Mouse (Mus musculus) neural tube, embryonic 12.5 days (tissue): Measurements from ENCODE around the gene Mdga1. TPM values are rescaled to one million over a fixed set of nuclear protein-coding genes. Genes with fewer than 3 reads are reported as not detected.

Experiments used
- ATAC-seq: fragments of 200-750 bp; cut with Nextera tagmentation; 2 replicates; pipeline ENCODE4 v1.8.0; 2017; ENCODE audit warnings: low read depth, mild to moderate bottlenecking, moderate TSS enrichment, moderate library complexity; ENCODE audit not compliant: low FRiP score
- H3K27ac ChIP-seq: fragments of 300-500 bp; sonication (generic); 2 replicates; pipeline ENCODE4 v1.5.1; 2016
- H3K27me3 ChIP-seq: fragments of 300-500 bp; sonication (generic); replicated peaks from 2 replicates; pipeline ENCODE4 v1.6.1; 2016; ENCODE audit warnings: mild to moderate bottlenecking
- H3K36me3 ChIP-seq: fragments of 300-500 bp; sonication (generic); 2 replicates; pipeline ENCODE4 v1.6.1; 2016; ENCODE audit warnings: mild to moderate bottlenecking
- H3K4me1 ChIP-seq: fragments of 300-500 bp; sonication (generic); 2 replicates; pipeline ENCODE4 v1.6.1; 2016
- H3K4me2 ChIP-seq: fragments of 300-500 bp; sonication (generic); replicated peaks from 2 replicates; pipeline ENCODE4 v1.6.1; 2016; ENCODE audit warnings: mild to moderate bottlenecking
- H3K4me3 ChIP-seq: fragments of 300-500 bp; sonication (generic); 2 replicates; pipeline ENCODE4 v1.5.1; 2016
- H3K9ac ChIP-seq: fragments of 300-500 bp; sonication (generic); 2 replicates; pipeline ENCODE4 v1.6.1; 2016; ENCODE audit warnings: mild to moderate bottlenecking
- H3K9me3 ChIP-seq: fragments of 300-500 bp; sonication (generic); 2 replicates; pipeline ENCODE4 v1.6.1; 2016; ENCODE audit warnings: mild to moderate bottlenecking
- WGBS: fragments of 180-500 bp; shearing (Covaris S2); methylation state at CpG from one replicate; pipeline ENCODE4 v1.1.7; 2016; 5-methylcytosine and 5-hydroxymethylcytosine counted together
- polyA plus RNA-seq: library from polyadenylated mRNA; unstranded; fragments of >200 nt; fragmentation: Nextera tagmentation; extraction: Ambion mirVana; gene quantifications from 2 replicates; pipeline ENCODE4 v1.2.1, GENCODE M21; 2016

The Mdga1 gene
- polyA plus RNA-seq: 7.0 and 8.4 TPM in 2 replicates

- no peak within 1 kb of the TSS for H3K4me3 ChIP-seq
- ATAC-seq: no peak
- no peak within 1 kb of the TSS for H3K4me2 ChIP-seq
- no peak within 1 kb of the TSS for H3K27ac ChIP-seq
- WGBS: 74% methylated on average over 7 of the region's 7 CpGs
- H3K9ac ChIP-seq: no peak within 1 kb of the TSS
- H3K36me3 ChIP-seq: no peaks in the 10 kb centered on the region
- H3K9me3 ChIP-seq: no peaks in the 10 kb centered on the region
- no peaks in the 10 kb centered on the region for H3K27me3 ChIP-seq
- peaks cover 15% of the 10 kb centered on the region for H3K4me1 ChIP-seq
Measured at GRCm38 (mm10) chr17:29970037-29970555, at the start of gene Mdga1. Mdga1 (minus strand) TSS chr17:29970087.

- Histone ChIP-seq H3K36me3 (peaks cover 3% of the 10 kb centered on the region; the same call in 1 of the 2 replicates), H3K4me3 (no peak overlapping the region), H3K4me1 (peaks cover 7% of the 10 kb centered on the region; the same call in 1 of the 2 replicates), H3K27me3 (no peaks in the 10 kb centered on the region), H3K27ac (no peak overlapping the region), H3K9ac (no peak overlapping the region), H3K4me2 (no peak overlapping the region), H3K9me3 (no peaks in the 10 kb centered on the region)
- no peak for ATAC-seq
- WGBS: 89% methylated on average over 12 of the region's 12 CpGs
Measured at GRCm38 (mm10) chr17:30018927-30019610, 49.2 kb upstream of the Mdga1 start.

GRCm38 (mm10) chr17:30014660-30015059 lies 44.8 kb upstream of the Mdga1 start:
- Histone ChIP-seq H3K9ac (no peak overlapping the region), H3K4me2 (no peak overlapping the region), H3K9me3 (no peaks in the 10 kb centered on the region), H3K36me3 (peaks cover 4% of the 10 kb centered on the region; the same call in 1 of the 2 replicates), H3K4me3 (no peak overlapping the region), H3K27ac (no peak overlapping the region), H3K27me3 (no peaks in the 10 kb centered on the region), H3K4me1 (0 out of 2 replicates have a peak, but pooled peaks cover 3% of the 10 kb centered on the region)
- WGBS: 97% methylated on average over 4 of the region's 4 CpGs
- no peak for ATAC-seq

GRCm38 (mm10) chr17:30008392-30008791 lies 38.5 kb upstream of the Mdga1 start:
- Histone ChIP-seq H3K4me3 (no peak overlapping the region), H3K9ac (no peak overlapping the region), H3K4me2 (peak overlapping the region; percentile 77), H3K9me3 (no peaks in the 10 kb centered on the region), H3K27me3 (no peaks in the 10 kb centered on the region), H3K36me3 (no peaks in the 10 kb centered on the region), H3K4me1 (peaks cover 33% of the 10 kb centered on the region), H3K27ac (no peak overlapping the region)
- no peak for ATAC-seq

GRCm38 (mm10) chr17:30007883-30008282 lies 38.0 kb upstream of the Mdga1 start:
- ATAC-seq: no peak
- H3K27ac ChIP-seq: no peak overlapping the region
- peaks cover 36% of the 10 kb centered on the region for H3K4me1 ChIP-seq
- no peaks in the 10 kb centered on the region for H3K9me3 ChIP-seq
- no peak overlapping the region for H3K9ac ChIP-seq
- no peaks in the 10 kb centered on the region for H3K27me3 ChIP-seq
- H3K4me3 ChIP-seq: peak overlapping the region; percentile 7; the same call in 1 of the 2 replicates
- 89% methylated on average over 6 of the region's 6 CpGs for WGBS
- peak overlapping the region; percentile 77 for H3K4me2 ChIP-seq
- no peaks in the 10 kb centered on the region for H3K36me3 ChIP-seq

GRCm38 (mm10) chr17:30006877-30007276 lies 37.0 kb upstream of the Mdga1 start:
- H3K9me3 ChIP-seq: no peaks in the 10 kb centered on the region
- peak overlapping the region; percentile 77 for H3K4me2 ChIP-seq
- no peak overlapping the region for H3K9ac ChIP-seq
- H3K36me3 ChIP-seq: no peaks in the 10 kb centered on the region
- H3K27me3 ChIP-seq: no peaks in the 10 kb centered on the region
- WGBS: 82% methylated on average over 2 of the region's 2 CpGs
- H3K27ac ChIP-seq: no peak overlapping the region
- no peak for ATAC-seq
- peaks cover 36% of the 10 kb centered on the region for H3K4me1 ChIP-seq
- 0 out of 2 replicates have a peak overlapping the region, but pooled peaks have one; percentile 5 for H3K4me3 ChIP-seq

- Histone ChIP-seq H3K4me3 (peak overlapping the region; percentile 98), H3K9ac (peak overlapping the region; percentile 99), H3K27me3 (no peaks in the 10 kb centered on the region), H3K36me3 (no peaks in the 10 kb centered on the region), H3K27ac (peak overlapping the region; percentile 99), H3K4me1 (peaks cover 36% of the 10 kb centered on the region), H3K4me2 (peak overlapping the region; percentile 77), H3K9me3 (no peaks in the 10 kb centered on the region)
- WGBS: under 1% methylated on average over 19 of the region's 19 CpGs
- peak; percentile 48 for ATAC-seq
Measured at GRCm38 (mm10) chr17:30005451-30005941, 35.6 kb upstream of the Mdga1 start.

GRCm38 (mm10) chr17:30005103-30005443 lies 35.2 kb upstream of the Mdga1 start:
- no peaks in the 10 kb centered on the region for H3K9me3 ChIP-seq
- peaks cover 36% of the 10 kb centered on the region for H3K4me1 ChIP-seq
- 1% methylated on average over 32 of the region's 47 CpGs for WGBS
- peak overlapping the region; percentile 99 for H3K27ac ChIP-seq
- H3K36me3 ChIP-seq: no peaks in the 10 kb centered on the region
- H3K4me2 ChIP-seq: peak overlapping the region; percentile 77
- no peak; the same call in 1 of the 2 replicates for ATAC-seq
- no peaks in the 10 kb centered on the region for H3K27me3 ChIP-seq
- peak overlapping the region; percentile 98 for H3K4me3 ChIP-seq
- peak overlapping the region; percentile 99 for H3K9ac ChIP-seq

- peak within 1 kb of the TSS; percentile 99 for H3K27ac ChIP-seq
- peak; percentile 91 for ATAC-seq
- peak within 1 kb of the TSS; percentile 99 for H3K9ac ChIP-seq
- H3K4me1 ChIP-seq: peaks cover 36% of the 10 kb centered on the region
- under 1% methylated on average over 44 of the region's 93 CpGs for WGBS
- H3K27me3 ChIP-seq: no peaks in the 10 kb centered on the region
- H3K4me2 ChIP-seq: peak within 1 kb of the TSS; percentile 77
- H3K4me3 ChIP-seq: peak within 1 kb of the TSS; percentile 98
- no peaks in the 10 kb centered on the region for H3K36me3 ChIP-seq
- H3K9me3 ChIP-seq: no peaks in the 10 kb centered on the region
Measured at GRCm38 (mm10) chr17:30004203-30005102, 34.6 kb upstream of the Mdga1 start, which contains the start of gene Zfand3. Zfand3 (plus strand) TSS chr17:30004733.

GRCm38 (mm10) chr17:29998566-29999295 lies 28.8 kb upstream of the Mdga1 start:
- Histone ChIP-seq H3K9ac (no peak overlapping the region), H3K4me1 (peaks cover 6% of the 10 kb centered on the region), H3K27me3 (no peaks in the 10 kb centered on the region), H3K36me3 (no peaks in the 10 kb centered on the region), H3K4me3 (no peak overlapping the region), H3K27ac (no peak overlapping the region), H3K4me2 (no peak overlapping the region), H3K9me3 (no peaks in the 10 kb centered on the region)
- ATAC-seq: no peak
- 79% methylated on average over 24 of the region's 24 CpGs for WGBS

- ATAC-seq: no peak
- Histone ChIP-seq H3K27me3 (no peaks in the 10 kb centered on the region), H3K9me3 (no peaks in the 10 kb centered on the region), H3K36me3 (no peaks in the 10 kb centered on the region), H3K27ac (no peak overlapping the region), H3K9ac (no peak overlapping the region), H3K4me1 (no peaks in the 10 kb centered on the region), H3K4me3 (no peak overlapping the region), H3K4me2 (no peak overlapping the region)
- 75% methylated on average over 7 of the region's 7 CpGs for WGBS
Measured at GRCm38 (mm10) chr17:29997726-29998125, 27.8 kb upstream of the Mdga1 start.
